Mouse (Mus musculus) olfactory bulb, adult 2 months (tissue): Measurements from ENCODE around the gene Smco4. TPM values are rescaled to one million over a fixed set of nuclear protein-coding genes. Genes with fewer than 3 reads are reported as not detected.

ENCODE experiments used
- H3K27ac ChIP-seq: fragments of 200-500 bp; 2 replicates; pipeline ENCODE4 v1.5.1; 2012; ENCODE audit warnings: low read depth, low read length; ENCODE audit not compliant: insufficient read depth
- H3K4me1 ChIP-seq: fragments of 200-500 bp; 2 replicates; pipeline ENCODE4 v1.6.1; 2012; ENCODE audit warnings: low read length; ENCODE audit not compliant: control insufficient read depth, insufficient read depth
- H3K4me3 ChIP-seq: fragments of 200-500 bp; 2 replicates; pipeline ENCODE4 v1.5.1; 2012; ENCODE audit warnings: mild to moderate bottlenecking, low read depth, low read length, moderate library complexity; ENCODE audit not compliant: insufficient read depth
- CTCF ChIP-seq: fragments of 200-500 bp; IDR thresholded peaks from 2 replicates; pipeline ENCODE4 v1.5.1; 2012; ENCODE audit warnings: low read depth, mild to moderate bottlenecking, low read length, moderate library complexity; ENCODE audit not compliant: insufficient read depth
- POLR2A ChIP-seq: fragments of 200-500 bp; IDR thresholded peaks from 2 replicates; pipeline ENCODE4 v1.6.1; 2012; ENCODE audit warnings: mild to moderate bottlenecking, low read depth, low read length, moderate library complexity; ENCODE audit not compliant: insufficient read depth
- WGBS: fragments of 180-500 bp; shearing (Covaris S2); methylation state at CpG from one replicate; pipeline ENCODE4 v1.1.7; 2018; 5-methylcytosine and 5-hydroxymethylcytosine counted together
- polyA plus RNA-seq: library from polyadenylated mRNA; stranded (reverse); fragments of >200 nt; gene quantifications from 2 replicates; pipeline ENCODE4 v1.2.4, GENCODE M21; 2012; ENCODE audit warnings: low replicate concordance; ENCODE audit not compliant: missing spikeins, insufficient read depth, insufficient read length

Smco4 gene
- polyA plus RNA-seq, result not detected in 2 replicates

DNA sequence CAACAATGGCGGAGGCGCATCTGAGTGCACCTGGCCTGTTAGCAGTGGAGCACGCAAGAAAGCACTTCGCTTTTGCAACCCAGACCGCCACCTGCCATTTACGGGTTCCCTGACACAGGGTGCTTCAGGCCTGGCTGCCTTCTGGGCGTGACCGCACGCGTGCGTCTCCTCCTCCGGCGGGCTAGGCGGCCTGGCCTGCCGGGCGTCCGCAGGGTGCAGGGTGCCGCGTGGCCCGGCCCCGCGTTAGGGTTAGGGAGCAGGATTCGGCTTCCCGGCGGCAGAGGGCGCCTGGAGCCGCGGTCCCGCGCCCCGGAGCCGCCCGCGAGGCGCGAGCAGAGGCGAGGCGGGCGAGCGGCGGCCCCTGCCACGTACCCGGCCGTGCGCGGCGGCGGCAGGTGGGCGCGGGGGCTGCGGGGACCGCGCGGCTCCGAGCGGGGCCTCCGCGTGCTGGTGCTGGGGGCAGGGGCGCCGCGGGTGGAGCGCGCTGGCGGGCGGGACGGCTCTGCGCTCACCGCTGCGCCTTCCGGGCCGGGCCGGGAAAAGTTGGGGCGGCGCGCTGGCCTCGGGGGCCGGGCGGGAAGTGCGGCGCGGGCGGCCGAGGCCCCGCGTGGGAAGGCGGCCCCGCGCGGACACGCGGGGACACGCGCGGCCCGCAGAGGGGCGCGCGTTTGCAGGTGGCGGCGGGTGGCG lies at the start of gene Smco4:
Gene Smco4 (plus strand): TSS at position 198 of the 690 bp plus-strand sequence.
- Histone ChIP-seq H3K4me3 (peak within 1 kb of the TSS; percentile 78), H3K4me1 (0 out of 2 replicates have a peak, but pooled peaks cover 4% of the 10 kb centered on the region), H3K27ac (no peak within 1 kb of the TSS)
- 3% methylated on average over 95 of the region's 101 CpGs for WGBS
- TF ChIP-seq POLR2A (no peak), CTCF (peak; percentile 57)

DNA sequence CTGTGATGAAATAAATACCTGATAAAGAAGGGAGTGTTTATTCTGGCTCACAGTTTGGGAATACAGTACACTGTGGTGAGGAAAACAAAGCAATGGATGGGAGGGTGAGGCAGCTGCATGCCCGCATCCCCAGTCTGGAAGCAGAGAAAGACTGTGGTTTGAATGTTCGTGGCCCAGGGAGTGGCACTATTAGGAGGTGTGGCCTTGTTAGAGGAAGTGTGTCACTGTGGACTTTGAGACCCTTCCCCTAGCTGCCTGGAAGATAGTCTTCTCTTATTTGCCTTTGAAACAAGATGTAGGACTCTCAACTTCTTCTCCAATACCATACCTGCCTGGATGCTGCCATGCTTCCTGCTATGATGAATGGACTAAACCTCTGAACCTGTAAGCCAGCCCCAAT lies 45.8 kb upstream of the Smco4 start:
- Histone ChIP-seq H3K4me1 (0 out of 2 replicates have a peak, but pooled peaks cover 2% of the 10 kb centered on the region), H3K27ac (no peak overlapping the region), H3K4me3 (no peak overlapping the region)
- no peak for TF ChIP-seq POLR2A
- no peak for TF ChIP-seq CTCF
- 82% methylated on average over 2 of the region's 2 CpGs for WGBS

DNA sequence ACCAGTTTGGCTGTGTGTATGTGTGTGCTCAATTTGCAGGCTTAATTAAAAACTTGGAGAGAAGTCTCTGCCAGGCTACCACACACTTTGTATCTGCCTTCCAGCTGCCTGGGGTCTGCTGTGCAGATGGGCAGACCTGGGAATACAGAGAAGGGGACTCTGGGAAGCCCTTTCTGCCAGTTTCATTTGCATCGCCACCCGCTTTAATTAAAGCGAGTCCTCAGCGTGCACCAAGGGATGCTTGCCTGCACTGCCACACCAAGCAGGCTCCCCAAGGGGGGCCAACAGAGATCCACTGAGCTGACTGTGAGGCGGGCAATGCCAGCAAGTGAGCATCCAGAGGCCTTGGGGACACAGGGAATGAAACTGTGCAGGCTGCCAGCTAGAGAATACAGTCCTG lies 42.3 kb upstream of the Smco4 start:
- H3K27ac ChIP-seq, result no peak overlapping the region
- no peaks in the 10 kb centered on the region for H3K4me1 ChIP-seq
- TF ChIP-seq CTCF (no peak), POLR2A (no peak)
- WGBS, result 29% methylated on average over 5 of the region's 5 CpGs
- H3K4me3 ChIP-seq, result no peak overlapping the region

DNA sequence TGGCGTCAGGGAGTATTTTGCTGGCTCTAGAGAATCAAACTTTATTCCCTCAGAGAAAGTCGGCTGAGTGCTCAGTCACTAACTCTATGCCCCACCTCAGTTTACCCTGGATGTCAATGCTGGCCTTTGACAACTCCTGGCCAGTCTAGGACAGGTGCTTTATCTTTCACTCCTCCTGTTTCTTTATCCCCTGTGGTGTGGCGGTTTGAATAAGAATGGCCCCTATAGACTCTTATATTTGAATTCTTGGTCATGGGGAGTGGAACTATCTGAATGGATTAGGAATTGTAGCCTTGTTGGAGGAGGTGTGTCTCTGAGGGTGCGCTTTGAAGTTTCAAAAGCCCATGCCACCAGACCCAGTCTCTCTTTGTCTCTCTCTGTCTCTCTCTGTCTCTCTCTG lies 21.0 kb upstream of the Smco4 start:
- no peaks in the 10 kb centered on the region for H3K4me1 ChIP-seq
- WGBS, result 69% methylated on average over 4 of the region's 4 CpGs
- no peak for TF ChIP-seq POLR2A
- H3K4me3 ChIP-seq, result no peak overlapping the region
- H3K27ac ChIP-seq, result no peak overlapping the region

DNA sequence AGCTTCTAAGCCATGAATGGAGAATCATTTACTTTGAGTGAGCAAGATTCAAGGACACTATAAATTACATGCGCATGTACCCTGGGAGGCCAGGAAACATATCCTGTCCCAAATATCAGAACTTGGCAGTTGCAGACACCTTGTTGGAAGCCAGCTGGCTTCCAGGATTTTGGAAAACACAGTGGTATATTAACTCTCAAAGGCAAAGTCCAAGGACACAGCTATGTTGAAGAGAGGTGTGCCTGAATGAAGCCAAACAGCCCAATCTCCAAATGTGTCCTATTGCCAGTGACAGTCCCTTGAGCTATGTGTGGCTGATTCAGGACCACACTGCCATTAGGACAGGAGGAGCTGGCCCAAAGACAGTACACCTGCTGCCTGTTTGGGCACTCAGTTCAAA lies 20.0 kb upstream of the Smco4 start:
- Histone ChIP-seq H3K4me1 (no peaks in the 10 kb centered on the region), H3K4me3 (no peak overlapping the region), H3K27ac (no peak overlapping the region)
- no peak for TF ChIP-seq CTCF
- no peak for TF ChIP-seq POLR2A
- 79% methylated on average over 1 of the region's 1 CpGs for WGBS

DNA sequence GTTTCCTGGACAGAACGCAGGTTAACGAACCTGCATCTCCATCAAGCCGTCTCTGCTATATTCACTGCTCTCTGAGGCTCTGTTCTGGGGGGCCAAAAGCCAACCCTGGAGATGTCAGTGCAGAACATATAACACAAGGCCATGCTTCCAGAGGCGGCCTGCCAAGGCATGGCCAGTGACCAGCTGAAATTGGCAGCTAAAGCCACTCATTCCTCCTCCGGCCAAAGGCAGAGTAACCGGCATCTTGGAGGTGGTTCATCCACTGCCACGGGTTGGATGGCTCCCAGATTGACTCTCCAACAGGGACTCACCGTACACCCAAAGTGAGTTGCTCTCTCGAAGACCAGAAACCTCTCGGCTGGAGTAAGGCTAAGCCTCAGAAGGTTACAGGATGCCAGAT lies 15.7 kb upstream of the Smco4 start:
- TF ChIP-seq POLR2A (no peak), CTCF (no peak)
- Histone ChIP-seq H3K4me3 (no peak overlapping the region), H3K27ac (no peak overlapping the region), H3K4me1 (no peaks in the 10 kb centered on the region)
- WGBS, result 73% methylated on average over 10 of the region's 10 CpGs

DNA sequence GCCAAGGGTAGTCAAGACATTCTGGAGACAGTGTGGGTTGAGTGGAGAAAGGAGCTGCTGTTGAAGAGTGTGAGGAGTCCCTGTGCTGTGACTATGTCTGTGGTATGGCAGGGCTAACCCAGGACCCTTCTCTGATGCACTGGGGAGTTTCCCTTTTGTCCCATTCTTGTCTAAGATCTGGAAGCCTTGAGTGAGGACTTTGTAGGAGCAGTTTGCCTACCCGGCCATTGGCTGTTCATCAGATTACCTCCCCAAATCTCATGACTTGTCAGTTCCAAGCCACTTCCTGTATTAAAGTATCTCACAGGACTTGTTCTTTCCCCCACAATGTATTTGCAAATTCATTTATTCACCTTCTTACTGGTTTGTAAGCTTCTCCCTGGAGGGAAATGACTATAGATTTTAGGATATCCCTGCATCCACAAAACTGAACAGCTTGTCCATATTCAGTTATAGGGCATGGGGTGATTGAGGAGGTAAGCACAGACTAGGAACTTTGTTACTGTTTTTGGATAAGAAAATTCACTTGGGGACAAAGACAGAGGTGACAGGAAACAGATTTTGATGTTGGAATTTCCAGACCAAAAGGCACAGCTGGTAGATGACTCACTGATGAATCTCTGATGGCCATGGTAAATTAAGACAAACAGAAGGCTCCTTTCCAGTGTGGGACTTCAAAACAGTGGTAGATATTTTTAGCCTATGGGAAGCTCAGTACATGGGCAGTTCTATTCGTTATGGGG lies 5.4 kb upstream of the Smco4 start:
- 61% methylated on average over 2 of the region's 2 CpGs for WGBS
- Histone ChIP-seq H3K27ac (no peak overlapping the region), H3K4me3 (no peak overlapping the region), H3K4me1 (no peaks in the 10 kb centered on the region)
- TF ChIP-seq POLR2A (no peak), CTCF (no peak)

DNA sequence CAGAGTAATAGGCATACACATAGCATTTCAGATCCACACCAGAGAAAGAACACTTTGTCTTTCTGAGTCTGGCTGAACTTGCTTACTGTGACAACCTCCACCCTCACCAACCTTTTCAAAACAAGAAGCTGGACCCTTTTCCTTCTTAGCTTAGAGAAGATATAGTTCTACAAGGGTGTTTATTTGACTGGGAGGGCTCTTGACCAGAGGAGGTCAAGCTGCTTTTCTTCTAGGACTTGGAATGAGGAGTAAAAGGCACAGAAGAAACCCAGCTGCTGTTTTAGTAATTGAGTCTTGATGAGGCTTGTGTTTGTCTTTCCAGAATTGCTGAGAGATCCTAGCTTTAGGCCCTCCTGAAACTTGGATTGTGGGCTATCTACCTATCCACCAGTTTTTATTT lies 3.9 kb upstream of the Smco4 start:
- H3K4me1 ChIP-seq, result 0 out of 2 replicates have a peak, but pooled peaks cover 4% of the 10 kb centered on the region
- no peak for TF ChIP-seq POLR2A
- no peak for TF ChIP-seq CTCF
- no peak overlapping the region for H3K4me3 ChIP-seq
- H3K27ac ChIP-seq, result no peak overlapping the region

DNA sequence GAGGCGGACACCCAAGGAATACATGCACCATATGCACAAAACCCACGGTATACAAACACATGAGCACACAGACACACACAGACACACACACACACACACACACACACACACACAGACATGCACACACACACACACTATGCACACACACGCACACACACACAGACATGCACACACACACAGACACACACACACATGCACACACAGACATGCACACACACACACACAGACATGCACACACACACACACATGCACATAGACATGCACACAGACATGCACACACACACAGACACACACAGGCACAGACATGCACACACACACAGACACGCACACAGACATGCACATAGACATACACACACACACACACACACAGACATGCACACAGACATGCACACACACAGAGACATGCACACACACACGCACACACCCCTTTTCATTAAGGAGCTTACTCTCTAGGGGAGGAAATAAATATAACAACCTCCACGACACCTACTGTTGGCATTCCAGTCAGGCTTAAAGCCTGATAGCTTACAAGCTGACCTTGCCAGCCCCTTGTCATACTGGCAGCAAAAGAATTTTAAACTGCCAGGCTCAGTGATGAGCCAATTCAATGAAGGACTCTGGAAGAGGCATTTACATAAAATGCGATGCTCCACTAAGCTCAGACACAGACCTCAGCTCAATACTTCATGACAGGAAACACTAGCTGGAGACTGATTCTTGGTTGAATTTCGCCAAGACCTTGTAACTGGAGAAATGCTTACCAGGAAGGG lies 2.7 kb upstream of the Smco4 start:
- Histone ChIP-seq H3K27ac (no peak overlapping the region), H3K4me1 (0 out of 2 replicates have a peak, but pooled peaks cover 4% of the 10 kb centered on the region), H3K4me3 (no peak overlapping the region)
- TF ChIP-seq POLR2A (no peak), CTCF (no peak)
- WGBS, result 87% methylated on average over 8 of the region's 8 CpGs
